Mouse (Mus musculus) lung, embryonic 16.5 days (tissue): ENCODE results near the gene Tas2r126. TPM values are rescaled to one million over a fixed set of nuclear protein-coding genes. Genes with fewer than 3 reads are reported as not detected.

Experiments used
- ATAC-seq: fragments of 200-750 bp; cut with Nextera tagmentation; 2 replicates; pipeline ENCODE4 v1.8.0; 2017; ENCODE audit warnings: low read depth, mild to moderate bottlenecking, moderate library complexity
- H3K27ac ChIP-seq: fragments of 300-500 bp; sonication (generic); 2 replicates; pipeline ENCODE4 v1.5.1; 2014; ENCODE audit warnings: mild to moderate bottlenecking, control low read depth, low read length
- H3K27me3 ChIP-seq: fragments of 300-500 bp; sonication (generic); 2 replicates; pipeline ENCODE4 v1.6.1; 2014; ENCODE audit warnings: low read depth, low read length, mixed read lengths; ENCODE audit not compliant: control insufficient read depth, insufficient read depth
- H3K36me3 ChIP-seq: fragments of 300-500 bp; sonication (generic); 2 replicates; pipeline ENCODE4 v1.6.1; 2014; ENCODE audit warnings: low read length; ENCODE audit not compliant: control insufficient read depth, insufficient read depth
- H3K4me1 ChIP-seq: fragments of 300-500 bp; sonication (generic); replicated peaks from 2 replicates; pipeline ENCODE4 v1.6.1; 2014; ENCODE audit warnings: low read length, mixed read lengths; ENCODE audit not compliant: control insufficient read depth, insufficient read depth
- H3K4me2 ChIP-seq: fragments of 300-500 bp; sonication (generic); 2 replicates; pipeline ENCODE4 v1.6.1; 2014; ENCODE audit warnings: low read depth, low read length, control low read depth
- H3K4me3 ChIP-seq: fragments of 300-500 bp; sonication (generic); 2 replicates; pipeline ENCODE4 v1.5.1; 2014; ENCODE audit warnings: mild to moderate bottlenecking, low read length, control low read depth
- H3K9ac ChIP-seq: fragments of 300-500 bp; sonication (generic); 2 replicates; pipeline ENCODE4 v1.6.1; 2014; ENCODE audit warnings: low read length, control low read depth
- H3K9me3 ChIP-seq: fragments of 300-500 bp; sonication (generic); 2 replicates; pipeline ENCODE4 v1.6.1; 2016; ENCODE audit warnings: low read length; ENCODE audit not compliant: control insufficient read depth
- WGBS: fragments of 180-500 bp; shearing (Covaris S2); extraction: QIAGEN DNeasy Blood & Tissue Kit; methylation state at CpG from one replicate; pipeline ENCODE4 v1.1.7; 2014; 5-methylcytosine and 5-hydroxymethylcytosine counted together
- polyA plus RNA-seq: library from polyadenylated mRNA; unstranded; fragments of >200 nt; fragmentation: Nextera tagmentation; extraction: Ambion mirVana; gene quantifications from 2 replicates; pipeline ENCODE4 v1.2.1, GENCODE M21; 2015

The Tas2r126 gene
- polyA plus RNA-seq, 1 experiment from 2014 or later: not detected

DNA sequence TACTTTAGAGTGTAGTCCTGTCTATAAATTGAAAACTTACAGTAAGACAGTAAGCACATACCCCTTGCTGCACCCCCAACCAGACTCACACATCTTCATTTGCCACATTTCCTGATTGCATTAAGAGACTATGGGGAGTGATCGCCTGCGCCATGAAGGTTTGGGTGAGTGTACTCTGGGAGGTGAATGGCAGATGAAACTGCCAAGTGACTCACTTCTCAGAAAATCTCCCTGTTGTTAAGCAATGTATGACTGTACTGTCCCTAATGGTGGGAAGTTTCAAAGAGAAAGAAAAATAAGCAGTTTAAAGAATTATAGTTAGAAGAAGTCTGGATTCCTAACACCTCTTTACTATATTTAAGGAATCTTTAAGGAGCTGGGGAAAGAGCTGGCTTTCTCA, 14.9 kb upstream of the Tas2r126 start:
- Histone ChIP-seq H3K27me3 (no peaks in the 10 kb centered on the region), H3K4me2 (no peak overlapping the region), H3K36me3 (no peaks in the 10 kb centered on the region), H3K9ac (no peak overlapping the region), H3K4me1 (no peaks in the 10 kb centered on the region), H3K4me3 (no peak overlapping the region), H3K27ac (no peak overlapping the region), H3K9me3 (no peaks in the 10 kb centered on the region)
- ATAC-seq: no peak
- 81% methylated on average over 2 of the region's 2 CpGs for WGBS

DNA sequence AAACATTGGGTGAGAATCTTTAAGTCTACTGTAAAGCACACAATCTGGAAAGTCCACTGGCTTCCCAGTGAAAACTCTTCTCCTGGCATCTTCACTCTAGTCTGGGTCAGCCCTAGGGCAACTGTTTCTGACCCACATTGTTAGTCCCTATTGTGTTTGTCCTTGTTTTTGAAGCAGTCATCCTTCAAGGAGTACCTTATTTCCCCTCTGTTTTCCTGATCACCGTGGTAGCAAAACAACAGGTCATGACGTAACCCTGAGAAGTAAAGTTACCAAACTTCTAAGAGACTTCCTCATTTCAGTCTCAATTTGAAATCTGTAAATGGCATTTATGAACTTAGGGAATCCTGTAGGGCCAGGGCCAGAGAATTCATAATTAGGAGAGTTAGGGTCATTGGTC, 12.9 kb upstream of the Tas2r126 start:
- Histone ChIP-seq H3K9ac (no peak overlapping the region), H3K27ac (no peak overlapping the region), H3K4me1 (no peaks in the 10 kb centered on the region), H3K27me3 (no peaks in the 10 kb centered on the region), H3K4me3 (no peak overlapping the region), H3K4me2 (no peak overlapping the region), H3K9me3 (no peaks in the 10 kb centered on the region), H3K36me3 (no peaks in the 10 kb centered on the region)
- no peak for ATAC-seq
- 77% methylated on average over 2 of the region's 2 CpGs for WGBS

DNA sequence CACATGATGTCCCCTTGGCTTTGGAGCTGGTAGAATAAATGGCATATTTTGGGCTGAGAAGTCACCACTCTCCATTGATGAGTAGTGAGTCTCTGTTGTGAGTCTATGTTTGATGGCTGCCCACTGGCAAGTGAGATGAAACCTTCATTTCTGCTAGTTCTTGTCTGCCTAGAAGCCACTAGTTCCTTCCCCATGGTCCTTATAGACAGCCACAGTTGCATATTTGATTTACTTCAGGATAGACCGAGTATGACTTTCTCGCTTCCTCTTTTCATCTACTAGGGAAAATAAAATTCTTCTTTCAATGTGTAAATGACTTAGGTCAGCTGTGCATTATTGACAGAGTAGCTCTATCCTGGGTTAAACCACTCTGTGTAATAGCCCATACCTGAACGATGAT, 9.9 kb upstream of the Tas2r126 start:
- no peaks in the 10 kb centered on the region for H3K9me3 ChIP-seq

DNA sequence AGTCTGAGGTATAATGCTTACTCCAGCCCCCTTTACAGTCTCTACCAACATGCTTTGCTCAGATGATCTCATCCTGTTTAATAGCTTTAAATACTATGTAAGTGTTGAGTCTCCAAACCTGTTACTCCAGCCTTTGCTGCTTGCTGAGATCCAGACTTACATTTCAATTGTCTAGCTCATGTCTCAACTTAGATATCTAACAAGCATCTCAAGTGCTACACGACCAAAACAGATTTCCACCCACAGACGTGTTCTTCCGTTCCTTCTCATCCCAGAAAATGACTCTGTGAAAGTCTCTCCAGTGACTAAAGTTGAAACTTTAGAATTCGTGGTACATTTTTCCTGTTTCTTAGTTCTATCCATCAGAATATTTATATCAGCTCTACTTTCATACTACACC, 8.0 kb upstream of the Tas2r126 start:
- no peaks in the 10 kb centered on the region for H3K27me3 ChIP-seq
- no peak for ATAC-seq
- H3K4me3 ChIP-seq: no peak overlapping the region
- WGBS: 79% methylated on average over 4 of the region's 4 CpGs
- H3K9me3 ChIP-seq: no peaks in the 10 kb centered on the region
- H3K27ac ChIP-seq: no peak overlapping the region
- H3K9ac ChIP-seq: no peak overlapping the region
- no peaks in the 10 kb centered on the region for H3K4me1 ChIP-seq
- H3K36me3 ChIP-seq: no peaks in the 10 kb centered on the region
- no peak overlapping the region for H3K4me2 ChIP-seq

More for the DNA sequence above, 9.9 kb upstream of the Tas2r126 start:
- no peak for ATAC-seq
- Histone ChIP-seq H3K9ac (no peak overlapping the region), H3K4me1 (no peaks in the 10 kb centered on the region), H3K4me2 (no peak overlapping the region), H3K27ac (no peak overlapping the region), H3K27me3 (no peaks in the 10 kb centered on the region), H3K4me3 (no peak overlapping the region), H3K36me3 (no peaks in the 10 kb centered on the region)
- 91% methylated on average over 3 of the region's 3 CpGs for WGBS

DNA sequence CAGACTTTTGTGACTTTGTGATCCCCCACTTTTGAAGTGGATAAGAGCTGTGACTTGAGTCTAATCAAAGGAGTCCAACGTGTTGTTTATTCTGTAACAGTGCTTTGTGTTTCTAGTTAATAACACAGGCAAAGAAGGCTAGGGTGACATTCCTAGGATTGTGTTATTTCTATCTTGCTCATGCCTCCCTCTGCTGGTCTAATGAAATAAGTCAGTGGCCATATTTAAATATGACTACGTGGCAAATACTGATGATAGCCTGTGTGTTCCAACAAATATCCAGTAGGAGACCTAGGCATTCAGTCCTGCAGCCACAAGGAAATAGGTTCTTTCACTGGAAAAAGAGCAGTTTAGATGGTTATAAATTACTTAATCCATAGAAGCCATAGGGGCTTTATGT, 781 bp upstream of the Tas2r126 start:
- Histone ChIP-seq H3K36me3 (no peaks in the 10 kb centered on the region), H3K4me3 (no peak overlapping the region), H3K27ac (no peak overlapping the region), H3K4me1 (no peaks in the 10 kb centered on the region), H3K9me3 (no peaks in the 10 kb centered on the region), H3K27me3 (no peaks in the 10 kb centered on the region), H3K4me2 (no peak overlapping the region), H3K9ac (no peak overlapping the region)
- 49% methylated on average over 2 of the region's 2 CpGs for WGBS
- ATAC-seq: no peak

GRCm38 (mm10) chr6:42435490-42435889, 1.2 kb downstream of the Tas2r126 start:
- Histone ChIP-seq H3K9me3 (no peaks in the 10 kb centered on the region), H3K4me2 (no peak overlapping the region), H3K9ac (no peak overlapping the region), H3K36me3 (no peaks in the 10 kb centered on the region), H3K4me1 (no peaks in the 10 kb centered on the region), H3K27me3 (no peaks in the 10 kb centered on the region), H3K27ac (no peak overlapping the region), H3K4me3 (no peak overlapping the region)
- no peak for ATAC-seq
- WGBS: 61% methylated on average over 2 of the region's 2 CpGs

- H3K9ac ChIP-seq: no peak overlapping the region
- H3K4me1 ChIP-seq: no peaks in the 10 kb centered on the region
- no peak overlapping the region for H3K4me2 ChIP-seq
- no peaks in the 10 kb centered on the region for H3K27me3 ChIP-seq
- no peak overlapping the region for H3K4me3 ChIP-seq
- 37% methylated on average over 2 of the region's 2 CpGs for WGBS
- H3K36me3 ChIP-seq: no peaks in the 10 kb centered on the region
- no peaks in the 10 kb centered on the region for H3K9me3 ChIP-seq
- H3K27ac ChIP-seq: no peak overlapping the region
- ATAC-seq: peak; percentile 54; the same call in 1 of the 2 replicates
Measured at GRCm38 (mm10) chr6:42441395-42441794, 7.1 kb downstream of the Tas2r126 start.

DNA sequence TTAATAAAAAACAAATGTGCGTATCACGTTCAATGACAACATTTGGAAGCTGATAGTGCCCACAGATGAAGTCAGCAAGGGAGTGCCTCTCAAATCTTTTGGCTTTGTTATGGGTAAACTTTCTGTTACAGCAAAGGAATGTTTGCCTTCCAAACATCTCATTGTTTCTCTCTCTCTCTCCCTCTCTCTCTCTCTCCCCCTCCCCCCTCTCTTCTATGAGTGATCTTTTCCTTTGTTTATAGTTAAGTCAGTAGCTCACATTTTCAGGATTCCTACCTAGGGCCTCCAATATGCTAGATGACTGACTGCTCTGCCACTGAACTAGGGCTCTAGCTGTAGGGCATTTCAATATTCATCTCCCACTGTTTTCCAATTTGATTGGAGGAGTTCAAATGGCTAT, 10.2 kb downstream of the Tas2r126 start:
- H3K9me3 ChIP-seq: no peaks in the 10 kb centered on the region
- H3K27me3 ChIP-seq: no peaks in the 10 kb centered on the region
- no peak overlapping the region for H3K4me3 ChIP-seq
- H3K27ac ChIP-seq: no peak overlapping the region
- no peak overlapping the region for H3K9ac ChIP-seq
- no peaks in the 10 kb centered on the region for H3K36me3 ChIP-seq
- H3K4me1 ChIP-seq: no peaks in the 10 kb centered on the region
- H3K4me2 ChIP-seq: no peak overlapping the region
- WGBS: 42% methylated on average over 2 of the region's 2 CpGs
- no peak for ATAC-seq

- no peak for ATAC-seq
- 68% methylated on average over 2 of the region's 2 CpGs for WGBS
Measured at GRCm38 (mm10) chr6:42447381-42447780, 13.0 kb downstream of the Tas2r126 start.

GRCm38 (mm10) chr6:42465096-42465495, 30.8 kb downstream of the Tas2r126 start, which contains the start of gene Olfr458:
Olfr458 (minus strand) TSS chr6:42465196.
- no peak within 1 kb of the TSS for H3K4me3 ChIP-seq
- H3K4me1 ChIP-seq: no peaks in the 10 kb centered on the region
- 76% methylated on average over 1 of the region's 1 CpGs for WGBS
- no peak within 1 kb of the TSS for H3K9ac ChIP-seq
- no peak within 1 kb of the TSS for H3K27ac ChIP-seq
- no peak for ATAC-seq
- H3K27me3 ChIP-seq: no peaks in the 10 kb centered on the region
- no peaks in the 10 kb centered on the region for H3K36me3 ChIP-seq
- no peak within 1 kb of the TSS for H3K4me2 ChIP-seq
- H3K9me3 ChIP-seq: no peaks in the 10 kb centered on the region

More at GRCm38 (mm10) chr6:42447381-42447780, 13.0 kb downstream of the Tas2r126 start:
- Histone ChIP-seq H3K36me3 (no peaks in the 10 kb centered on the region), H3K9ac (no peak overlapping the region), H3K4me1 (no peaks in the 10 kb centered on the region), H3K27ac (no peak overlapping the region), H3K4me2 (no peak overlapping the region), H3K9me3 (no peaks in the 10 kb centered on the region), H3K4me3 (no peak overlapping the region), H3K27me3 (no peaks in the 10 kb centered on the region)
